ENCODE assay signal across 21 mouse cellular contexts in the genomic region with DNA sequence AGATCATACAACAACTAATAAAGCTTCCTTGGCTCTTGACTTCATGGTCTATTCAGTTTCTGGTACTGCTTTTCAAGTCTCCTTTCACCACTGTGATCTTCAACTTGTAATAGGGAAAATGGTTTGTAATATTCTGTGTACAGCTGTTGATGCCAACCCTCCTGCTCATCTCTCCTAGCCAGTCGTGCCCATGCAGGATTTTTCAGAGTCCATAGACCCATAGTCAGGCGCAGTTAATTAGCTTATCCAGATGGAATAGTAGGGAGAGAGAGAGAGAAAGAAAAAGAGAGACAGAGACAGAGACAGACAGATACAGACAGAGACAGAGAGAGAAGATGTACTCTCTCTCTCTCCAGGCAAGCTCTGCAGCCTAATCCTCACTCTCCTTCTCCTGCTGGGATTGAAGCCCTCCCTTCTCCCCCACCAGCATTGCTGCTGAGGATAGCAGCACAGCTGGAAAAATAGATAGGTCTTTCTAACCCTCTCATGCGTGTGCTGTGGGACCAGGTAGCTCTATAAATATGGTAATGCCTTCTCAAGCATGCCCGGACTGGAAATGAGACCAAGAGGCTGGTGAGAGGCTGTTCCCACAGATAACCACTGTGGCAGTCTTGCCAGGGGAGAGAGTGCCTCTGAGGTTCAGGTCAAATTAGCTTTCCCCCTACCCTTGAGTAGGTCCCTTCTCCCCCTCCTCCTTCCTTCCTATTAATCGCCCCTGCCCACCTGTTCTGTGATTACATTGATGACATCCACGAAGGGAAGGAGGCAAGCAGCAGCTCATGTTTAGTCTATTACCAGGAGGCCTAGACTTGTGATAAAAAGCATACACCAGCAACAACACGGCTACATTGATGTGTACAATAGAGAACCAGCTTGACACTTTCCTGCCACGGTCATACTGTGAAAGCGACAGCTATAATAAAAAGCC.
A peak's percentile ranks its signal among the peaks of the same experiment; 100 is the strongest.
DNase-seq lines count a peak whose midpoint lies in the region; ATAC-seq and TF ChIP-seq lines count a peak whose summit lies in the region.
"Had no signal": no experiment of that assay in that cellular context is flagged by ENCODE, and none has a peak within 500 bp of the region (broad histone marks: within the 10 kb centered on the region; RNA-seq: fewer than 3 reads in every experiment).

No protein-coding gene starts in this region.

- H3K27me3 ChIP-seq in kidney, embryonic 14.5 days (ENCODE audit: control insufficient read depth, insufficient read depth, low read length): no peaks in the 10 kb centered on the region
- H3K27me3 ChIP-seq in forebrain, embryonic 14.5 days (replicated peaks; ENCODE audit: control insufficient read depth, insufficient read depth, low read length): no peaks in the 10 kb centered on the region
- no peaks in the 10 kb centered on the region for H3K27me3 ChIP-seq in hindbrain, embryonic 15.5 days
- no peaks in the 10 kb centered on the region for H3K27me3 ChIP-seq in midbrain, postnatal 0 days (ENCODE audit: insufficient read depth, low read length)
- H3K27me3 ChIP-seq: heart, embryonic 12.5 days had no signal

- H3K4me1 ChIP-seq in kidney, embryonic 14.5 days (ENCODE audit: control insufficient read depth, insufficient read depth, low read length): no peaks in the 10 kb centered on the region
- no peaks in the 10 kb centered on the region for H3K4me1 ChIP-seq in forebrain, embryonic 14.5 days (ENCODE audit: control insufficient read depth, insufficient read depth, low read length)
- H3K4me1 ChIP-seq in hindbrain, embryonic 15.5 days (replicated peaks): peaks cover 7% of the 10 kb centered on the region; the same call in 1 of the 2 replicates
- H3K4me1 ChIP-seq in midbrain, postnatal 0 days (ENCODE audit: insufficient read depth, low read length): no peaks in the 10 kb centered on the region
- H3K4me1 ChIP-seq: heart, embryonic 12.5 days had no signal

- no peak for TF ChIP-seq CTCF in midbrain, postnatal 0 days (IDR thresholded peaks at IDR 0.05)

- H3K27ac ChIP-seq in kidney, embryonic 14.5 days (ENCODE audit: low read depth, low read length): no peak overlapping the region
- H3K27ac ChIP-seq in forebrain, embryonic 14.5 days (ENCODE audit: low read depth, low read length): no peak overlapping the region
- no peak overlapping the region; the same call in 1 of the 2 replicates for H3K27ac ChIP-seq in hindbrain, embryonic 15.5 days (replicated peaks)
- H3K27ac ChIP-seq in midbrain, postnatal 0 days (ENCODE audit: low read depth, low read length): no peak overlapping the region
- H3K27ac ChIP-seq: stomach, postnatal 0 days had no signal

- no peak overlapping the region for H3K9ac ChIP-seq in kidney, embryonic 14.5 days (ENCODE audit: low read depth, low read length)
- no peak overlapping the region for H3K9ac ChIP-seq in forebrain, embryonic 14.5 days (ENCODE audit: low read length)
- no peak overlapping the region for H3K9ac ChIP-seq in hindbrain, embryonic 15.5 days
- H3K9ac ChIP-seq in midbrain, postnatal 0 days (replicated peaks; ENCODE audit: low read length, poor library complexity, severe bottlenecking): no peak overlapping the region
- H3K9ac ChIP-seq: heart, embryonic 12.5 days had no signal

- no peaks in the 10 kb centered on the region for H3K36me3 ChIP-seq in kidney, embryonic 14.5 days (ENCODE audit: control insufficient read depth, insufficient read depth, low read length)
- no peaks in the 10 kb centered on the region for H3K36me3 ChIP-seq in forebrain, embryonic 14.5 days (ENCODE audit: control insufficient read depth, insufficient read depth, low read length)
- no peaks in the 10 kb centered on the region for H3K36me3 ChIP-seq in hindbrain, embryonic 15.5 days
- no peaks in the 10 kb centered on the region for H3K36me3 ChIP-seq in midbrain, postnatal 0 days (ENCODE audit: insufficient read depth, low read length)
- H3K36me3 ChIP-seq: heart, embryonic 12.5 days had no signal

- no peak for DNase-seq in kidney, postnatal 25 days
- DNase-seq in forebrain, embryonic 14.5 days (ENCODE audit: low spot score): peak; percentile 24
- peak; percentile 8 for DNase-seq in midbrain, postnatal 0 days (ENCODE audit: low spot score)
- DNase-seq in heart, adult 18-20 months: no peak
- DNase-seq in spleen, postnatal 36 days (ENCODE audit: low spot score in 2 of 2): no peak
- no peak for DNase-seq in right cerebral cortex, postnatal 10 days (ENCODE audit: low spot score in 2 of 2)
- DNase-seq: adrenal gland, postnatal 25 days; B cell, adult 2 months; cerebellum, adult 9-11 months; gastrocnemius, postnatal 36 days; heart, postnatal 36 days; kidney, postnatal 36 days; layer of hippocampus, adult 9-11 months; lung, postnatal 10 days; right cerebral cortex, postnatal 25 days had no signal

- H3K9me3 ChIP-seq in kidney, embryonic 14.5 days (ENCODE audit: control insufficient read depth, low read length): no peaks in the 10 kb centered on the region
- H3K9me3 ChIP-seq in forebrain, embryonic 14.5 days (replicated peaks; ENCODE audit: control insufficient read depth, low read length): no peaks in the 10 kb centered on the region
- no peaks in the 10 kb centered on the region for H3K9me3 ChIP-seq in hindbrain, embryonic 15.5 days
- H3K9me3 ChIP-seq in midbrain, postnatal 0 days (ENCODE audit: low read length): no peaks in the 10 kb centered on the region
- H3K9me3 ChIP-seq: heart, embryonic 12.5 days had no signal

- 53% methylated on average over 9 of the region's 9 CpGs for WGBS in kidney, embryonic 14.5 days
- WGBS in forebrain, embryonic 14.5 days: 45% methylated on average over 9 of the region's 9 CpGs
- 38% methylated on average over 8 of the region's 9 CpGs for WGBS in hindbrain, embryonic 15.5 days
- WGBS in midbrain, postnatal 0 days: 29% methylated on average over 9 of the region's 9 CpGs

- peak; percentile 28; the same call in 1 of the 2 replicates for ATAC-seq in kidney, embryonic 14.5 days (ENCODE audit: low FRiP score, low TSS enrichment)
- ATAC-seq in forebrain, embryonic 14.5 days: peak; percentile 54
- peak; percentile 83; the same call in 1 of the 2 replicates for ATAC-seq in hindbrain, embryonic 15.5 days (ENCODE audit: low FRiP score, low read depth)
- ATAC-seq in midbrain, postnatal 0 days (ENCODE audit: low FRiP score): peak; percentile 74
- ATAC-seq: intestine, embryonic 16.5 days had no signal

- no peak overlapping the region for H3K4me3 ChIP-seq in kidney, embryonic 14.5 days (ENCODE audit: low read length)
- H3K4me3 ChIP-seq in forebrain, embryonic 14.5 days (ENCODE audit: low read depth, low read length): no peak overlapping the region
- H3K4me3 ChIP-seq in hindbrain, embryonic 15.5 days: no peak overlapping the region
- no peak overlapping the region for H3K4me3 ChIP-seq in midbrain, postnatal 0 days (ENCODE audit: low read depth, low read length)
- H3K4me3 ChIP-seq: heart, embryonic 12.5 days; myocyte had no signal

- no peak overlapping the region for H3K4me2 ChIP-seq in kidney, embryonic 14.5 days (replicated peaks; ENCODE audit: low read depth, low read length)
- H3K4me2 ChIP-seq in forebrain, embryonic 14.5 days (ENCODE audit: low read length): no peak overlapping the region
- H3K4me2 ChIP-seq in hindbrain, embryonic 15.5 days: no peak overlapping the region
- H3K4me2 ChIP-seq in midbrain, postnatal 0 days (ENCODE audit: low read depth, low read length, poor library complexity, severe bottlenecking): no peak overlapping the region
- H3K4me2 ChIP-seq: heart, embryonic 12.5 days had no signal

Comparison
In these comparisons a context has a peak if more than half of its experiments do, and no peak if none do; other contexts are left out.
1. ATAC-seq: peak in every context shown above with its lines; median percentile 83 in hindbrain, embryonic 15.5 days; 74 in midbrain, postnatal 0 days; 54 in forebrain, embryonic 14.5 days; 28 in kidney, embryonic 14.5 days.
2. DNase-seq: peak in forebrain, embryonic 14.5 days (single experiment) and midbrain, postnatal 0 days (single experiment); none in kidney, postnatal 25 days (0 of 2), heart, adult 18-20 months (0 of 2), spleen, postnatal 36 days (0 of 2) and right cerebral cortex, postnatal 10 days (0 of 2).